Mouse (Mus musculus) ES-E14 (cell line): ENCODE measurements around the gene Mapk6. TPM values are rescaled to one million over a fixed set of nuclear protein-coding genes. Genes with fewer than 3 reads are reported as not detected.

Source experiments
- DNase-seq: peaks from one replicate; pipeline ENCODE4 v3.0.0-alpha.2; 2013; ENCODE audit warnings: low read depth, low spot score
- H3K27ac ChIP-seq: 2 replicates; pipeline ENCODE4 v1.5.1; 2012; ENCODE audit warnings: low read depth, mild to moderate bottlenecking, low read length, moderate library complexity, mixed read lengths; ENCODE audit not compliant: poor library complexity, insufficient read depth, severe bottlenecking
- H3K36me3 ChIP-seq: 2 replicates; pipeline ENCODE4 v1.6.1; 2012; ENCODE audit warnings: mild to moderate bottlenecking, low read length, moderate library complexity, mixed read lengths; ENCODE audit not compliant: control insufficient read depth, poor library complexity, insufficient read depth, severe bottlenecking
- H3K4me1 ChIP-seq, 2 experiments: fragments of 150-350 bp in 1 of 2; sonication (generic) in 1 of 2; 2 replicates each; pipeline ENCODE4 v1.6.1; 2012; ENCODE audit warnings: low read length in 2 of 2, mild to moderate bottlenecking in 1 of 2, mixed read lengths in 1 of 2; ENCODE audit not compliant: control insufficient read depth in 2 of 2, insufficient read depth in 2 of 2, poor library complexity in 1 of 2
- H3K4me3 ChIP-seq, 2 experiments: fragments of 150-350 bp in 1 of 2; sonication (generic) in 1 of 2; 2 replicates each; pipeline ENCODE4 v1.5.1; 2012; ENCODE audit warnings: low read length in 2 of 2, low read depth in 1 of 2, mild to moderate bottlenecking in 1 of 2, mixed read lengths in 1 of 2; ENCODE audit not compliant: insufficient read depth in 1 of 2, poor library complexity in 1 of 2, severe bottlenecking in 1 of 2
- H3K9ac ChIP-seq: 2 replicates; pipeline ENCODE4 v1.6.1; 2012; ENCODE audit warnings: low read depth, mild to moderate bottlenecking, low read length, mixed read lengths; ENCODE audit not compliant: poor library complexity, insufficient read depth, severe bottlenecking
- H3K9me3 ChIP-seq: fragments of 150-350 bp; sonication (generic); 2 replicates; pipeline ENCODE4 v1.6.1; 2012; ENCODE audit warnings: low read depth, mild to moderate bottlenecking, low read length; ENCODE audit not compliant: control insufficient read depth, insufficient read depth
- CHD2 ChIP-seq: IDR thresholded peaks from 2 replicates; pipeline ENCODE4 v1.6.1; 2014; ENCODE audit warnings: mild to moderate bottlenecking, low read depth, low read length, inconsistent platforms
- HCFC1 ChIP-seq: IDR thresholded peaks from 2 replicates; pipeline ENCODE4 v1.6.1; 2012; ENCODE audit warnings: low read length, inconsistent platforms, borderline replicate concordance; ENCODE audit not compliant: insufficient read depth
- MAFK ChIP-seq: IDR thresholded peaks from 2 replicates; pipeline ENCODE4 v1.6.1; 2014; ENCODE audit warnings: mild to moderate bottlenecking, low read depth, low read length, inconsistent platforms; ENCODE audit not compliant: insufficient read depth
- ZC3H11A ChIP-seq: IDR thresholded peaks from 2 replicates; pipeline ENCODE4 v1.6.1; 2012; ENCODE audit warnings: low read depth, mild to moderate bottlenecking, inconsistent platforms, low read length, borderline replicate concordance
- ZNF384 ChIP-seq: IDR thresholded peaks from 2 replicates; pipeline ENCODE4 v1.6.1; 2012; ENCODE audit warnings: low read depth, low read length, inconsistent platforms
- in situ Hi-C, 2 experiments: fragments of 600-800 bp; cut with MboI; formaldehyde crosslinking; loops; one replicate each; pipeline ENCODE4 v1.15.1; 2025; ENCODE audit warnings: low sequenced_read_pairs in 2 of 2, inconsistent platforms in 1 of 2; ENCODE audit not compliant: unreplicated experiment in 2 of 2
- total RNA-seq: library from RNA; depleted of rRNA; stranded (reverse); fragments of 300-350 nt; gene quantifications from 2 replicates; pipeline ENCODE4 v1.2.3, GENCODE M21; 2012

Mapk6 gene
- total RNA-seq, 1 experiment = 85.9 TPM

DNA sequence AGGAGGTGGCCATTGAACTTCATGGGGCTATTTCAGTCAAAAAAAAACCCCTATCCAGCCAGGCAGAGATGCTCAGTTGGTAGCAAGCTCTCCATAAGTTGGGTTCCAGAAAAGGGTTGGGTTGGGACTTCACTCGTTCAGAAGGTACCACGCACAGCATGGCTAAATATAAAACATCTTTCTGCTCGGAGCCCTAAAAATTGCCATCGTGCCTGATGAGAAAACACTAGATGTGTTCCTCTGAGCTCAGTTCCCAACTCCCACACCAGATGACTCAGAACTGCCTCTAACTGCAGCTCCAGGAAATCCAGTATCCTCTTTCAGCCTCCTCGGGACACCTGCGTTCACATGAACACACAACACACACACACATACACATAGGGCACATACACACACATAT is 71.8 kb downstream of the Mapk6 start:
- H3K9ac ChIP-seq = no peak overlapping the region
- H3K4me1 ChIP-seq = no peaks in the 10 kb centered on the region
- TF ChIP-seq ZNF384 (no peak), HCFC1 (no peak), CHD2 (no peak), ZC3H11A (no peak), MAFK (no peak)
- H3K9me3 ChIP-seq = no peaks in the 10 kb centered on the region
- in situ Hi-C loops = no loop called here
- H3K4me3 ChIP-seq = no peak overlapping the region
- H3K36me3 ChIP-seq = peaks cover 11% of the 10 kb centered on the region; the same call in 1 of the 2 replicates
- no peak for DNase-seq
- no peak overlapping the region for H3K27ac ChIP-seq

DNA sequence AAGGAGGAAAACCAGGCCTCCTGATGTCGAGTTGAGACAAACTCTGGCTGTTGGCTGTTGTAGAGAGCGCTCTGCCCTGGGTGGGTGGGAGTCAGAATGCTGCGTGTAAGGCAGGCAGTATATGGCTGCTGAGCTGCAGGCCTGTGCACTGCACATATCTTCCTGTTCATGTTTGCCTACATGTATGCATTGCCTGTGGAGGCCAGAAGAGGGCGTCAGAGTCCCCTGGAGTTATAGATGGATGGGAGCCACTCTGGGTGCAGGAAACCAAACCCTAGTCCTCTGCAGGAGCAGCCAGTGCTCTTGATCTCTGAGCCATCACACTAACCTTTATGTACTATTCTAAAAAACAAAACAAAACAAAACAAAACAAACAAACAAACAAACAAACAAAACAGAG is 75.4 kb downstream of the Mapk6 start:
- no peak for DNase-seq
- H3K36me3 ChIP-seq = peaks cover 12% of the 10 kb centered on the region; the same call in 1 of the 2 replicates
- no peaks in the 10 kb centered on the region for H3K4me1 ChIP-seq
- H3K27ac ChIP-seq = no peak overlapping the region; the same call in 1 of the 2 replicates
- H3K9me3 ChIP-seq = no peaks in the 10 kb centered on the region
- H3K9ac ChIP-seq = no peak overlapping the region
- in situ Hi-C loops = no loop called here
- no peak overlapping the region for H3K4me3 ChIP-seq
- TF ChIP-seq ZC3H11A (no peak), HCFC1 (no peak), MAFK (no peak), CHD2 (no peak), ZNF384 (no peak)

DNA sequence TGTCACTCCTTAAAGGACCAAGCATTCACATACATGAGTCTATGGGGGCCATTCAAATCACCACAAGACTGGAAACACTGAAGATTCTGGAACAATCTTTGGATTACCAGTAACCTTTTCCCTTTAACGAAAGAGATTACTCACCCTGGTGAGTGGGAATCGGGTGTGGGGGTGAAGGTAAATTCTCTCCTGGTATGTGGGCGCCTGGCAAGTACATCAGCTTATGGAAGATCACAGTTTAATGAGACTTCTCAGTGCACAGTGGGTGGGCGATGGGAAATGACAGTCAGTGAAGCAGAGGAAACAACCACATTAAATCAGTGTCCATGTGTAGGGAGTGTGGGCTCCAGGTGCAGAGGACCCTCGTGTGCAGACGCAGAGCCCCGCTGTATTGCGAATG is 79.0 kb downstream of the Mapk6 start:
- in situ Hi-C loops = no loop called here
- H3K27ac ChIP-seq = no peak overlapping the region
- TF ChIP-seq CHD2 = no peak
- no peak for TF ChIP-seq HCFC1
- no peak for TF ChIP-seq MAFK
- TF ChIP-seq ZNF384 = no peak

DNA sequence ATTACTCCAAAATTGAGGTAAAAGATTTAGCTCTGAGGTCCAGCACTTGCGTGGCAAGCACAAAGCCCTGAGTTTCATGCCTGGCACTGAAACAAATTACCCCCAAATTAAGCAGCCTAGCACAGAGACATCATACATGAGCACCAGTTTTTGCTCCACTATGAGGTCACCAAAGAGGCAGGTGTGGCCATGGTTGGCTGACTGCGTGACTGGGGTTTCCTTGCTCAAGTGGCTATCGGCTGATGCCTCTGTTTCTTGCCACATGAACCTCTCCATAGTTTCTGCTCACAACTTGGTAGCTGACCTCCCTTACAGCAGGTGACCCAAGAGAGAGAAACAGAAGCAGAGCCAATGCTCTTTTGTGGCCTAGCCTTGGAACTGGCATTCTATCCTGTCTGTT is 81.8 kb downstream of the Mapk6 start:
- Histone ChIP-seq H3K9ac (no peak overlapping the region), H3K36me3 (0 out of 2 replicates have a peak, but pooled peaks cover 1% of the 10 kb centered on the region), H3K27ac (no peak overlapping the region), H3K4me3 (no peak overlapping the region), H3K4me1 (no peaks in the 10 kb centered on the region), H3K9me3 (no peaks in the 10 kb centered on the region)
- in situ Hi-C loops = no loop called here
- no peak for TF ChIP-seq MAFK
- DNase-seq = no peak

More for the DNA sequence above, 79.0 kb downstream of the Mapk6 start:
- peaks cover 8% of the 10 kb centered on the region; the same call in 1 of the 2 replicates for H3K36me3 ChIP-seq
- no peaks in the 10 kb centered on the region for H3K4me1 ChIP-seq
- H3K4me3 ChIP-seq = no peak overlapping the region
- no peaks in the 10 kb centered on the region for H3K9me3 ChIP-seq
- H3K9ac ChIP-seq = no peak overlapping the region
- no peak for DNase-seq

DNA sequence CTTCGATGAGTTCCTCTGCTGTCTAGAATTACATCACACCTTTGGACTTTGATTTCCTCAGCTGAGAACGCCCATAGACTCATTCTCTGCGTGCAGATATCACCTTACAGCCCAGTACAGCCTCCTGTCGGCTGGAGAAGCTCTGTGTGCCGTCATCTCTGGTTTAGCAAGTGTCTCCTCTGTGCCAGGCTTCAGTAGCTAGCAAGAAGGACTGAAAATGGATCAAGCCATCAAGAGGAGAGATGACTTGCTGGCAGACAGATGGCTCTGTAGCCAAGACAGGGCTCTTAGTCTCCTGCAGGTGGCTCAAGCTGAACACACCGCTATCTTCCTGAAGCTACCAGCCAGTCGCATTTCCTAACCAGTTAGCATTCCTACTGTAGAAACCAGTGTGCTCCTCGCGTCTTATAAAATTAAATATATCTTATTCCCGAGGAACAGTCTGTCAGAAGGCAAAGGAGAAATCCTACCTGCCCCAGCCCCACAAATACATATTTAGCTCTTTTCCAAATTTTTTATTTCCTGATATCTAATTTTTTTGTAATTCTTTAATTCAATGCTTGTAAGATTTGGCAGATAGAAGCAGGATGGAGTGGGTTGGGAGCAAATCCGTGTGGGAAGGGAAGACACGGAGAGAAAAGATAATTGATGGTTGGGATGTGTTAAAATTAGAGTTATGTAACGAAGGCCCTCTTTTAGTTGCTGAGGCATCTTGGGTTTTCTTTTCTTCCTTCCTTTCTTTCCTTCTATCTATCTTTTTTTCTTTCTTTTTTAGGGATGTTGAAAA is 87.5 kb downstream of the Mapk6 start:
- Histone ChIP-seq H3K4me1 (peaks cover 6 to 9% of the 10 kb centered on the region in 2 experiments; a peak in 2 of 4 replicates), H3K9me3 (no peaks in the 10 kb centered on the region), H3K4me3 (no peak overlapping the region), H3K36me3 (no peaks in the 10 kb centered on the region), H3K27ac (no peak overlapping the region), H3K9ac (no peak overlapping the region)
- no peak for TF ChIP-seq HCFC1
- no peak for TF ChIP-seq ZNF384
- no peak for TF ChIP-seq CHD2
- TF ChIP-seq ZC3H11A = no peak
- no peak for TF ChIP-seq MAFK
- in situ Hi-C loops = no loop called here
- no peak for DNase-seq
